Mouse (Mus musculus): Measurements from ENCODE around the gene Tenm3. TPM values are rescaled to one million over a fixed set of nuclear protein-coding genes. Genes with fewer than 3 reads are reported as not detected.

Tenm3 gene
- polyA plus RNA-seq, 1 experiment: 106 TPM

DNA sequence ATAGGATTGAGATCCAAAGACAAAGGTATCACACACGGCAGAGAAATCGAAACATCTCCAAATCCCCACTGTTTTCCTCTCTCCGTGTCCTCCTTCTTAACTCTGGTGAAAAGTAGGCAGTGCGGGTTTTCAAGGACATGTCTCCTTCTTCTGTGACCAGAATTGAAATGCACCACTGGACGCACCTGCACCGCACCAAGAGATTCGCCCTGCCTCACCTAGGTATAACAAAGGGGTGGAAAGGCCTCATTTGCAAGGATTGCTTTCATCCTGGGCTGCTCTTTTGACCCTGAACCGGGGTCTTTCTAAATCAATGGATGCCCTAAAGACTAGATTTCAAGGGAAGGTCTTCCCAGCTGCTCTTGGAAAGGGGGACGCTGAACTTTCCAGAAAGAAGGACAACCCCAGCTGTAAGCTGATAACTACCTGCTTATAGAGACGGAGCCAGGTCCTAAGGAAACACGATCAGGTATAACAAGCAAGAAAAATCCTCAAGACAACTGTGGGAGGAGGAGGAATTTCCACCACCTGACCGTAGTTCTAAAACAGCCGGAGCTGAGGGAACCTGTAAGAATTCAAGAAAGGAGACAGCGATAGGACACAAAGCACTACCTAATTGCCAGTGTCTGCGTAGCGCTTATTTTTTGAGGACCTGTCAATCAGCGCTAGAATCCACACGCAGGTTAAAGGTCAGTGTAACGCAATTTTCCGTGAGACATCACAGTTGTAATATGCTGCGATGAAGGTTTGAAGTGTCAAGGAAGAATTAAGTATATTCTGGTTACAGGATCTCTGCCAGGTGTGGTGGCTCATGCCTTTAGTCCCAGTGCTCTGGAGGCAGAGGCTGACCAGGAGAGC is 114.7 kb downstream of the Tenm3 start:
- no peak overlapping the region for H3K27ac ChIP-seq (ENCODE audit: insufficient read depth, low read length)
- TF ChIP-seq POLR2A (IDR thresholded peaks at IDR 0.05; ENCODE audit: low read depth, low read length) (no peak), CTCF (IDR thresholded peaks at IDR 0.05; ENCODE audit: borderline replicate concordance, insufficient read depth, low read length) (no peak)
- no peaks in the 10 kb centered on the region for H3K4me1 ChIP-seq (ENCODE audit: control insufficient read depth, insufficient read depth, low read length)
- H3K4me3 ChIP-seq (ENCODE audit: insufficient read depth, low read length): no peak overlapping the region

DNA sequence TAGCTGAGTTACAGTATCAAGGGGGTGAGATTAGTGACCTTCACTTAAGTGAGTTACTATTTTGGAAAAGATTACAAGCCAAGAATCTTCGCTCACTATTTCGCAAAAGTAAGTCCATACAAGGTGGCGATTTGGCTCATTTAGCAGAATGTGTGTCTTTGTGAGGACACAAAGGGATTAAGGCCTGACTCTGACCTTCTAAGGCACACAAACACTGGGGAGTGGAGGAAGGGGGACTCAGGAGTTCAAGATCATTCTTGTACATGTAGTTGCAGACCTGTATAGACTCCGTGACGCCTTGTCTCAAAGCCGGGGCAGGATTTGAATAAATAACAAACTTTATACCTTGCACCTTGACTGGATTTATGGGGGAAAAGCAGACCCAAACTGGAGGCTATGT is 115.7 kb downstream of the Tenm3 start:
- Histone ChIP-seq H3K27ac (ENCODE audit: insufficient read depth, low read length) (no peak overlapping the region), H3K4me3 (ENCODE audit: insufficient read depth, low read length) (no peak overlapping the region), H3K4me1 (ENCODE audit: control insufficient read depth, insufficient read depth, low read length) (no peaks in the 10 kb centered on the region)
- TF ChIP-seq POLR2A (IDR thresholded peaks at IDR 0.05; ENCODE audit: low read depth, low read length) (no peak), CTCF (IDR thresholded peaks at IDR 0.05; ENCODE audit: borderline replicate concordance, insufficient read depth, low read length) (no peak)

DNA sequence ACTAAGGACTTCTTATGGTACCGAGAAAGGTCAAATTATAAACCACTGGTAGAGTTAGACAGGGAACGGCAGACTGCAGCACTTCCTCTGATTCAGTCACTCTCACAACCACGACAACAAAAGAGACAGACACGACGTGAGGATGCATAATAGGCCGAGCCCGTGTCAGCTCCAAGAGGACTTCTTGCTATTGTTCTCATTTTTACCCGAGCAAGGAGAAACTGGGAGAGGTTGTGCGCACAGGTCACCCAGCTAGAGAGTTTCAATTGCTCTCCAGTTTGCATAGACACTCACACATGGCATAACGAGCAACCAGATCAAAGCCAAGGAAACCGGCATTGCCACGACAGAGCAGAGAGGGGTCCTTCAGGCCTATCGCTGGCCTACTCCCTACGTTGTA is 121.0 kb downstream of the Tenm3 start:
- H3K4me3 ChIP-seq (ENCODE audit: insufficient read depth, low read length): no peak overlapping the region
- no peak for TF ChIP-seq POLR2A (IDR thresholded peaks at IDR 0.05; ENCODE audit: low read depth, low read length)
- no peak for TF ChIP-seq CTCF (IDR thresholded peaks at IDR 0.05; ENCODE audit: borderline replicate concordance, insufficient read depth, low read length)
- H3K27ac ChIP-seq (ENCODE audit: insufficient read depth, low read length): no peak overlapping the region
- no peaks in the 10 kb centered on the region for H3K4me1 ChIP-seq (ENCODE audit: control insufficient read depth, insufficient read depth, low read length)

DNA sequence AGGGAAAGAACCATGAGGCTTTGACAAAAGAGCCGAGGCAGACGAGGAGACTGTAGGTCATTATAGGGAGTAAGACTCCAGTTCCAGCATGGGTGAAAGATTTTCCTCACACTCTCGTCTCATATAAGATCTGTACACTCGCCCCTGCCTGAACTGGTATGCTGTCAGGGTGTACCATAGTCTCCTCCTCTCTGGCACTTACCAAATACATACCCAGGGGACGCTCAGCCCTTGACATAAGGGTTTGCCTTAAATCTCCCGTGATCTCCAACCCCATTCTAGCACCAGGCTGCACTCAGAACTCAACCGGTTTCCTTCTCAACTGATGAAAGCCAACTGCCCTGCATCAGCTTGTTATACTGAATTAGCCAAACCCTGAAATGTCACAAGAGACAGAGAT is 121.4 kb downstream of the Tenm3 start:
- Histone ChIP-seq H3K4me1 (ENCODE audit: control insufficient read depth, insufficient read depth, low read length) (no peaks in the 10 kb centered on the region), H3K4me3 (ENCODE audit: insufficient read depth, low read length) (no peak overlapping the region), H3K27ac (ENCODE audit: insufficient read depth, low read length) (no peak overlapping the region)
- no peak for TF ChIP-seq CTCF (IDR thresholded peaks at IDR 0.05; ENCODE audit: borderline replicate concordance, insufficient read depth, low read length)
- TF ChIP-seq POLR2A (IDR thresholded peaks at IDR 0.05; ENCODE audit: low read depth, low read length): no peak

DNA sequence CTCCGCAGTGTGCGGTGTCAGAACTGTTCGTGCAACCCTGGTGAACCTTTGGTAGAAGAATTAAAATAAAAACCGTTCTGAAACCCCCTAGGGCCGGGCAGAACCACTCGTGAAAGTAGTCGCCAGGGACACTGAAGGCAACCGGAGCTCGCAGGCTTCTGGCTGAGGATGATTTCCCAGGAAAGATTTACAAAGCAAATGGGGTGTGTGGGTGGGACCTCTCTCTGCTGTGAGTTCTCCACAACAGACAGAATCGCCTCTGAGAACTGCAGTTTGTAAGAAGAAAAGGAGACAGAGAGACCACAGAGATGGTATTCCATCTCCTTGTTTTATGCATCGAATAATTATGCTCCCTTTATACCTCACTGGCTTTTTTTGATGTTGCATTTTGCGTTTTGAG is 122.4 kb downstream of the Tenm3 start:
- no peak overlapping the region for H3K4me3 ChIP-seq (ENCODE audit: insufficient read depth, low read length)
- H3K4me1 ChIP-seq (ENCODE audit: control insufficient read depth, insufficient read depth, low read length): no peaks in the 10 kb centered on the region
- TF ChIP-seq CTCF (IDR thresholded peaks at IDR 0.05; ENCODE audit: borderline replicate concordance, insufficient read depth, low read length) (no peak), POLR2A (IDR thresholded peaks at IDR 0.05; ENCODE audit: low read depth, low read length) (no peak)
- H3K27ac ChIP-seq (ENCODE audit: insufficient read depth, low read length): no peak overlapping the region

DNA sequence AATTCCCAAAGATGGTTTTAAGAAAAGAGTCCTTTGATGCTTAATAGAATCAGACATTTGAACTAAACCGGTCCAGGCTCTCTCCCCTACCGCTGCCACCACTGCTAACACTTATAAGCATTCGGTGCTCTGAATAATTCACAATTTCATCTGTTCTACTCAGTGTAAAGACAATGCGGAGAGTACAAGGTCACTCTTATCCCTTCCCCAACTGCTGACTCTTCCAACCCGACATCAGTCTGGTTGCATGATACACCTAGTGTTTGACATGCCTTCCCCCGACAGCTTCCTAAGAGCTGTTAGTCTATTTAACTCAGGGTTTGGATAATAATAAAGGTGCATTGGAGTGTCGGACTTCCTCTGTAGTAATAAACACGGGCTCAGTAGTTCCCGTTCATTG is 128.1 kb downstream of the Tenm3 start:
- TF ChIP-seq POLR2A (IDR thresholded peaks at IDR 0.05; ENCODE audit: low read depth, low read length): no peak
- no peak for TF ChIP-seq CTCF (IDR thresholded peaks at IDR 0.05; ENCODE audit: borderline replicate concordance, insufficient read depth, low read length)
- Histone ChIP-seq H3K4me3 (ENCODE audit: insufficient read depth, low read length) (no peak overlapping the region), H3K27ac (ENCODE audit: insufficient read depth, low read length) (no peak overlapping the region), H3K4me1 (ENCODE audit: control insufficient read depth, insufficient read depth, low read length) (no peaks in the 10 kb centered on the region)

DNA sequence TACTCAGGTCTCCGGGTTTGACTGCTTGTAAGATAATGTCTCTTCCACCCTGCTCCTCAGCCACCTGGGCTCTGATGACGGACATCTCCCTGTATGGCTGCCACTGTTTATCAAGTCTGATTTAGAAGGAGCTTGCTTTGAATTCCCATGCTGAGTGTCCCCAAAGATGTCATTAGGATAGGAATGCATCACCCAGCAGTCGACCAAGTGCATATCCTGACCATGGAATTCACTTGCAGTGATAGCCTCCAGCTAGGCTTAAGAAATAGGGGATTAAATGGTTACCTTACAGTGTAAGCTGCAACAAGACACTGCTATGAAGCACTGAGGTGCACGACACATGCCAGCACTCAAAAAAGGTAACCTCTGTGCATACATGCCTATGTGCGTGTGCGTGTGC is 137.1 kb downstream of the Tenm3 start:
- no peak overlapping the region for H3K4me3 ChIP-seq (ENCODE audit: insufficient read depth, low read length)
- no peak overlapping the region for H3K27ac ChIP-seq (ENCODE audit: insufficient read depth, low read length)
- no peaks in the 10 kb centered on the region for H3K4me1 ChIP-seq (ENCODE audit: control insufficient read depth, insufficient read depth, low read length)
- TF ChIP-seq POLR2A (IDR thresholded peaks at IDR 0.05; ENCODE audit: low read depth, low read length): no peak
- no peak for TF ChIP-seq CTCF (IDR thresholded peaks at IDR 0.05; ENCODE audit: borderline replicate concordance, insufficient read depth, low read length)

DNA sequence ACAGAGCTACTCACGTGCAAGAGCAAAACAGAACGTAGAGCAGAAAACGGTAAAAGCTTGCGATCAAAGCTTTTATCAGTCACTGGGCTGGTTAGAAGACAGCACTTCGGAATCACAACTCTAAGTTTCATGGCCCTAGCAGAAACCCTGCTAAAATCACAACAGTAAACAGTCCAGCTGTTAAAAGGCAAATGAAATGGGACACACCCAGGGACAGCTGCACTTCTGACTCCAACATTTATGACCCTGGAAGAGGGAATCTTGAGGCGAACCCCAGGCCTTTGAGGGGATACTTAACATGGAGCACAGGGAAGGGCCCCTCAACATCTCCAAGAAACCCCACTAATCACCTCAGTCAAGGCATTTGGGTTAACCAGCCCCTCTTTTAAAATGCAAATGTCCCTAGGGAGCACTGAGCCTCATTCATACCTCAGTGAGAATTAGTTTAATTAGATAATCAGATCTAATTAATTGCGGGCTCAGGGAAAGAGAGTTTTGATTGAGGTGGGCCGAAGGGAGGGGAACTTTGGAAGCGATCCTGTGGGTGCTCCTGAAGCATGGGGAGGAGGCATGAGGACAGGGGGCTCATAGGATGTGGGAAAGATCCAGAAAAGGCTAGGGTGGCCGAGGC is 138.8 kb downstream of the Tenm3 start:
- TF ChIP-seq POLR2A (IDR thresholded peaks at IDR 0.05; ENCODE audit: low read depth, low read length) (no peak), CTCF (IDR thresholded peaks at IDR 0.05; ENCODE audit: borderline replicate concordance, insufficient read depth, low read length) (no peak)
- Histone ChIP-seq H3K27ac (ENCODE audit: insufficient read depth, low read length) (no peak overlapping the region), H3K4me3 (ENCODE audit: insufficient read depth, low read length) (no peak overlapping the region), H3K4me1 (ENCODE audit: control insufficient read depth, insufficient read depth, low read length) (no peaks in the 10 kb centered on the region)

DNA sequence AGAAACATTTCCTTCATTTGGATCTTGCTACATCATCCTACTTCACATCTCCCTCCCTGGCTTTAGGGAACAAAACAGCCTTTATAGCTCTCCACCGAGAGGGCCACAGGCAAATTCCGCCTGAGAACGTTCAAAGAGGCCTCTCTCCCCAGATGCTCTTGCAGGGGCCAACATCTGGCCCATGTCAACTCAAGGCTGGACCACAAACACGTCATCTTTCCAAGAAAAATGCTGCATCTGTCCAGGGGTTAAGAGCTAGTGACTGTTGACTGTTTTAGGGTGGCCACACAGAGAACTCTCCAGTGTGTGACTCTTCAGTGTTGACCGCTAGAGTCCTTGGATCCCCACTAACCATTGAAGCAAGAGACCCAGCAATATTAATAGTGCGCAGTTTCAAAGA is 139.3 kb downstream of the Tenm3 start:
- TF ChIP-seq CTCF (IDR thresholded peaks at IDR 0.05; ENCODE audit: borderline replicate concordance, insufficient read depth, low read length): no peak
- TF ChIP-seq POLR2A (IDR thresholded peaks at IDR 0.05; ENCODE audit: low read depth, low read length): no peak
- H3K4me3 ChIP-seq (ENCODE audit: insufficient read depth, low read length): no peak overlapping the region
- no peaks in the 10 kb centered on the region for H3K4me1 ChIP-seq (ENCODE audit: control insufficient read depth, insufficient read depth, low read length)
- no peak overlapping the region for H3K27ac ChIP-seq (ENCODE audit: insufficient read depth, low read length)
